Mouse (Mus musculus) heart, embryonic 14.5 days (tissue): ENCODE measurements around the gene Olfr558. TPM values are rescaled to one million over a fixed set of nuclear protein-coding genes. Genes with fewer than 3 reads are reported as not detected.

Source experiments
- ATAC-seq: fragments of 200-750 bp; cut with Nextera tagmentation; 2 replicates; pipeline ENCODE4 v1.8.0; 2017; ENCODE audit warnings: low read depth, moderate TSS enrichment; ENCODE audit not compliant: insufficient number of reproducible peaks, insufficient read depth, low FRiP score
- H3K27ac ChIP-seq, 2 experiments: fragments of 200-500 bp in 1 of 2; fragments of 300-500 bp in 1 of 2; sonication (generic) in 1 of 2; replicated peaks in 1 of 2; 2 replicates each; pipeline ENCODE4 v1.5.1; 2012 to 2014; ENCODE audit warnings: low read depth in 2 of 2, low read length in 2 of 2, control low read depth in 1 of 2, mild to moderate bottlenecking in 1 of 2, mixed read lengths in 1 of 2; ENCODE audit not compliant: control insufficient read depth in 1 of 2, insufficient read depth in 1 of 2
- H3K27me3 ChIP-seq: fragments of 300-500 bp; sonication (generic); 2 replicates; pipeline ENCODE4 v1.6.1; 2014; ENCODE audit warnings: mild to moderate bottlenecking, low read length, control low read depth; ENCODE audit not compliant: control insufficient read depth, insufficient read depth
- H3K36me3 ChIP-seq: fragments of 300-500 bp; sonication (generic); 2 replicates; pipeline ENCODE4 v1.6.1; 2014; ENCODE audit warnings: mild to moderate bottlenecking, control low read depth, low read length, mixed read lengths; ENCODE audit not compliant: control insufficient read depth, insufficient read depth
- H3K4me1 ChIP-seq, 2 experiments: fragments of 200-500 bp in 1 of 2; fragments of 300-500 bp in 1 of 2; sonication (generic) in 1 of 2; 2 replicates each; pipeline ENCODE4 v1.6.1; 2012 to 2014; ENCODE audit warnings: low read length in 2 of 2, control low read depth in 1 of 2, mixed read lengths in 1 of 2; ENCODE audit not compliant: control insufficient read depth in 2 of 2, insufficient read depth in 2 of 2
- H3K4me2 ChIP-seq: fragments of 300-500 bp; sonication (generic); 2 replicates; pipeline ENCODE4 v1.6.1; 2014; ENCODE audit warnings: mild to moderate bottlenecking, low read length
- H3K4me3 ChIP-seq, 2 experiments: fragments of 200-500 bp in 1 of 2; fragments of 300-500 bp in 1 of 2; sonication (generic) in 1 of 2; 2 replicates each; pipeline ENCODE4 v1.5.1; 2012 to 2014; ENCODE audit warnings: low read length in 2 of 2, mild to moderate bottlenecking in 2 of 2, control low read depth in 1 of 2, low read depth in 1 of 2, moderate library complexity in 1 of 2; ENCODE audit not compliant: control insufficient read depth in 1 of 2, insufficient read depth in 1 of 2
- H3K9ac ChIP-seq: fragments of 300-500 bp; sonication (generic); 2 replicates; pipeline ENCODE4 v1.6.1; 2014; ENCODE audit warnings: mild to moderate bottlenecking, low read length
- H3K9me3 ChIP-seq: fragments of 300-500 bp; sonication (generic); 2 replicates; pipeline ENCODE4 v1.6.1; 2016; ENCODE audit warnings: low read length, control low read depth; ENCODE audit not compliant: control insufficient read depth
- WGBS: fragments of 180-500 bp; shearing (Covaris S2); extraction: QIAGEN DNeasy Blood & Tissue Kit; methylation state at CpG from one replicate; pipeline ENCODE4 v1.1.7; 2014; 5-methylcytosine and 5-hydroxymethylcytosine counted together
- polyA plus RNA-seq: library from polyadenylated mRNA; unstranded; fragments of >200 nt; fragmentation: Nextera tagmentation; extraction: Ambion mirVana; gene quantifications from 2 replicates; pipeline ENCODE4 v1.2.1, GENCODE M21; 2014

Gene Olfr558
- polyA plus RNA-seq: 0.20 and 0.30 TPM in 2 replicates

GRCm38 (mm10) chr7:102701915-102702314 lies at the start of gene Olfr558:
TSS of gene Olfr558 (plus strand) at chr7:102702215.
- Histone ChIP-seq H3K9ac (no peak within 1 kb of the TSS), H3K4me3 (no peak within 1 kb of the TSS), H3K4me1 (no peaks in the 10 kb centered on the region), H3K9me3 (no peaks in the 10 kb centered on the region), H3K36me3 (no peaks in the 10 kb centered on the region), H3K27me3 (no peaks in the 10 kb centered on the region), H3K4me2 (no peak within 1 kb of the TSS), H3K27ac (no peak within 1 kb of the TSS)
- ATAC-seq: no peak

- H3K27ac ChIP-seq: no peak within 1 kb of the TSS
- H3K4me3 ChIP-seq: no peak within 1 kb of the TSS
- no peaks in the 10 kb centered on the region for H3K27me3 ChIP-seq
- H3K9me3 ChIP-seq: no peaks in the 10 kb centered on the region
- ATAC-seq: no peak
- H3K4me2 ChIP-seq: no peak within 1 kb of the TSS
- H3K36me3 ChIP-seq: no peaks in the 10 kb centered on the region
- no peak within 1 kb of the TSS for H3K9ac ChIP-seq
- no peaks in the 10 kb centered on the region for H3K4me1 ChIP-seq
- WGBS: 57% methylated on average over 1 of the region's 1 CpGs
These were observed 43.5 kb upstream of the Olfr558 start, which contains the start of gene Olfr555 for GRCm38 (mm10) chr7:102658523-102658922. TSS of gene Olfr555 (plus strand) at chr7:102658823.

DNA sequence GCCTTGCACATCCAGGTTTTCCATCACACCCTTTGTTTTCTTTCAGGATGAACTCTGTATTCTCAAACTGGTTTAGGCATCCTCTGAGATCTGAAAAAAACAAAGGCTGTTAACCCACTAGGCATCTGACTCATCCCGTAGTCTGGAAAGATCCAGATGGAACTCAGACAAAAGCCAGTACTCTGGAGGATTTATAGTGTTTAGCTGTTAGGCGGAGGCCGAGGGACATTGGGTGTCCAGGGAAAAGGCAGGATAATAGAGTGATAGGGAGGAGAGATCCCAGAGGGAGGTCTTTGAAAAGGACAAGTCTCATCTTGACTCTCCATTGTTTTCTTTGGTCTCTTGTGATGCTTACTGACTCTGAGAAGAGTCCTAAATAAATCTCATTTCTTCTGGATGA lies 37.4 kb upstream of the Olfr558 start, which contains the start of gene Olfr556:
Gene Olfr556, plus strand, starts transcription at position 301 of the 400 bp plus-strand sequence.
- 74% methylated on average over 3 of the region's 3 CpGs for WGBS
- Histone ChIP-seq H3K27me3 (no peaks in the 10 kb centered on the region), H3K9me3 (no peaks in the 10 kb centered on the region)

DNA sequence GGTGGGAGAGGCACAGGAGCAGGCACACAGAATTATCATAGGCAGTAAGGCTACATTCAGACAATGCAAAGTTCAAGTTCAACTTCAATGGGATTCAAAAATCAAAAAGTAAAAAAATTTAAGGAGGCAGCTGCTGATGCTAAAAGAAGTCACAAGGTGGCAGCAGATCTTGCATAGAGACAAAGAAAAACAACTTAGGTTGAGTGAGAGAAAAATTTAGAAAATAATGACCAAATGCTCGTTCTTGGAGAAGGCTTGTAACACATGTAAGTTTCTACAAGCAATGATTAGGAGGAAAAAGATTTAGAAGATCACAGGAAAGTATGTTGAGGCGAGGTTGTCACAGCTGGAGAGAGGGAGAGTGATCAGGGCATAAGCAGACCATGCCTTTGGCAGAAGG lies 36.6 kb upstream of the Olfr558 start:
- WGBS: 26% methylated on average over 2 of the region's 2 CpGs
- no peaks in the 10 kb centered on the region for H3K36me3 ChIP-seq
- no peak for ATAC-seq

More for the DNA sequence above, 37.4 kb upstream of the Olfr558 start, which contains the start of gene Olfr556:
- ATAC-seq: no peak
- no peak within 1 kb of the TSS for H3K27ac ChIP-seq
- H3K9ac ChIP-seq: no peak within 1 kb of the TSS
- H3K36me3 ChIP-seq: no peaks in the 10 kb centered on the region
- H3K4me2 ChIP-seq: no peak within 1 kb of the TSS
- H3K4me1 ChIP-seq: no peaks in the 10 kb centered on the region
- no peak within 1 kb of the TSS for H3K4me3 ChIP-seq

DNA sequence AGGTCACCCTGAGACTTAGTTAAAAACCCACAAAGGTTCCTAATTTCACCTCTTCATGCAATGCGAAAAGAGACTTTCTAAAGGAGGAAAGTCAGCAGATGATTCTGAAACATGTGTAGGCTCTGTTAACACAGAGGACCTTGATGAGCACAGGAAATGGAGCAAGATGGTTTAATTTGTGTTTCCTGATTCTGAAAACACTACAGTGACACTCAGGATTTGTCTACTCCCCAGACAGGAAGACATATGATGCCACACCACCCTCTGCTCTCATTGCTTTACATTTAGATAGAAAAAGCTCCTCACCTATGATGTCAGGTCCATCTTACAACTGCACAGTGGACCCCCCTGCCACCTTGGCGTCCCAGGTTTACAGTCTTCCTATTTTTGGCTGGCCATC lies 25.8 kb upstream of the Olfr558 start:
- Histone ChIP-seq H3K27ac (no peak overlapping the region), H3K36me3 (peaks cover 19% of the 10 kb centered on the region), H3K27me3 (no peaks in the 10 kb centered on the region), H3K4me2 (no peak overlapping the region), H3K9me3 (no peaks in the 10 kb centered on the region), H3K9ac (no peak overlapping the region), H3K4me1 (peaks cover 0 to 8% of the 10 kb centered on the region in 2 experiments; a peak in 1 of 4 replicates), H3K4me3 (no peak overlapping the region)
- no peak for ATAC-seq
- 81% methylated on average over 2 of the region's 2 CpGs for whole genome bisulfite sequencing

More for the DNA sequence above, 36.6 kb upstream of the Olfr558 start:
- no peaks in the 10 kb centered on the region for H3K27me3 ChIP-seq
- no peak overlapping the region for H3K9ac ChIP-seq
- H3K4me2 ChIP-seq: no peak overlapping the region
- H3K27ac ChIP-seq: no peak overlapping the region
- H3K4me1 ChIP-seq: no peaks in the 10 kb centered on the region
- H3K9me3 ChIP-seq: no peaks in the 10 kb centered on the region
- no peak overlapping the region for H3K4me3 ChIP-seq

DNA sequence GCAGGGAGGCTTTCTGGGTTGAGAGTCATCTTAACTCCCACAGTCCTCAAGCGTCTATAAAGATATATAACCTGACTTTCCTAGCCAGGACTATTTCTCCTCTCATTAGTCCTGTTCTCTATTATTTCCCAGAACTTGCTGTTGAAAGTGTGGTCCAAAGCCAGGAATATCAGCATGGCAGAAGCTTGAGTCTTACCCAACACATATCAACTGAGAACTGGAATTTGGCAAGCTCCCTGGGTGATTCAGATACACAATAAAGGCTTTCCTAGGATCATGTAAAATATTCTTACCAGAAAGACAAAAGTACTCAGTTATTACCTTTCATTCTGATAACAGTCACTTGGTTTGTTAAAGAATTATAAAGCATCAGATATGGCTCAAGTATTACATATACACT lies 20.1 kb upstream of the Olfr558 start:
- H3K4me1 ChIP-seq: peaks cover 0 to 14% of the 10 kb centered on the region in 2 experiments; a peak in 2 of 4 replicates
- no peak for ATAC-seq
- H3K4me3 ChIP-seq: no peak overlapping the region
- WGBS: 82% methylated on average over 1 of the region's 1 CpGs
- H3K9me3 ChIP-seq: no peaks in the 10 kb centered on the region
- peaks cover 35% of the 10 kb centered on the region for H3K36me3 ChIP-seq
- H3K9ac ChIP-seq: no peak overlapping the region
- no peaks in the 10 kb centered on the region for H3K27me3 ChIP-seq
- no peak overlapping the region for H3K4me2 ChIP-seq
- no peak overlapping the region for H3K27ac ChIP-seq

DNA sequence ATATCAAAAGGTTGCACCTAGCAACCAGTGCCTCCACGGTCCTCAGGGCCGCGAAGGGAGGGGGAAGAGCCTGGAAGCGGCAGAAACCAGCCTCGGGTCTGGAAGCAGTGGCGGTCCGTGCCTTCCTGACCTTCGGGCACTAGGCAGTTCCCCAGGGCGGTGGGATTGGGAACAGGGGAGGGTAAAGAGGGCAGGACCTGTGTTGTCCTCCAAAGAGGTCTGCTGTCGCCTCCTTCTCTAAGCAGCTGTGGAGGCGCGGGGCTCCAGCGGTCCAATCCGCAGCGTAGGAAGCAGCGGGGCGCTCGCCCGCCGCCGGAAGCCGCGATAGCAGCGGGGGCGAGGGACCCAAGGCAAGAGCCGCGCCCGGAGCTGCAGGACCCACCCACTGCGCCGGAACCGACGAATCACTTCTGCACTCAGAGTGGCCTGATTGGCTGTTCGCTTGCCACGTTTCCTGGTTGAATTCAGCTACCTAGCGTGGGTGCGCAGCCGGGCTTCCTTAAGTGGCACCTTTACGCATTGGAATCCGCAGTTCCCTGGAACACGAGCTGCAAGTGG lies 15.0 kb upstream of the Olfr558 start, which contains the start of gene Trim68:
Gene Trim68, minus strand, starts transcription at position 384 of the 558 bp plus-strand sequence.
- ATAC-seq: peak; percentile 99
- Histone ChIP-seq H3K4me1 (peaks cover 0 to 6% of the 10 kb centered on the region in 2 experiments; a peak in 2 of 4 replicates), H3K4me2 (peak within 1 kb of the TSS; percentile 61), H3K27me3 (no peaks in the 10 kb centered on the region), H3K4me3 (peak within 1 kb of the TSS; percentile 52 to 97), H3K36me3 (0 out of 2 replicates have a peak, but pooled peaks cover 12% of the 10 kb centered on the region), H3K9me3 (no peaks in the 10 kb centered on the region), H3K27ac (peak within 1 kb of the TSS; percentile 59 to 95), H3K9ac (peak within 1 kb of the TSS; percentile 74)
- under 1% methylated on average over 40 of the region's 40 CpGs for WGBS
